Mouse (Mus musculus) liver, embryonic 16.5 days (tissue): ENCODE measurements around the gene Tbc1d2b. TPM values are rescaled to one million over a fixed set of nuclear protein-coding genes. Genes with fewer than 3 reads are reported as not detected.

ENCODE experiments used
- ATAC-seq: fragments of 200-750 bp; cut with Nextera tagmentation; 2 replicates; pipeline ENCODE4 v1.8.0; 2017; ENCODE audit warnings: low read depth, mild to moderate bottlenecking, moderate number of reproducible peaks, moderate library complexity
- H3K27ac ChIP-seq: fragments of 300-500 bp; sonication (generic); 2 replicates; pipeline ENCODE4 v1.5.1; 2014; ENCODE audit warnings: mild to moderate bottlenecking, low read length
- H3K27me3 ChIP-seq: fragments of 300-500 bp; sonication (generic); 2 replicates; pipeline ENCODE4 v1.6.1; 2014; ENCODE audit warnings: low read depth, low read length, mixed read lengths; ENCODE audit not compliant: control insufficient read depth, insufficient read depth
- H3K36me3 ChIP-seq: fragments of 300-500 bp; sonication (generic); 2 replicates; pipeline ENCODE4 v1.6.1; 2014; ENCODE audit warnings: mild to moderate bottlenecking; ENCODE audit not compliant: control insufficient read depth, insufficient read depth
- H3K4me1 ChIP-seq: fragments of 300-500 bp; sonication (generic); 2 replicates; pipeline ENCODE4 v1.6.1; 2014; ENCODE audit warnings: low read depth, low read length, mixed read lengths; ENCODE audit not compliant: control insufficient read depth
- H3K4me2 ChIP-seq: fragments of 300-500 bp; sonication (generic); 2 replicates; pipeline ENCODE4 v1.6.1; 2014; ENCODE audit warnings: low read depth, low read length, mixed read lengths
- H3K4me3 ChIP-seq: fragments of 300-500 bp; sonication (generic); 2 replicates; pipeline ENCODE4 v1.5.1; 2014; ENCODE audit warnings: low read depth, mild to moderate bottlenecking, low read length
- H3K9ac ChIP-seq: fragments of 300-500 bp; sonication (generic); 2 replicates; pipeline ENCODE4 v1.6.1; 2014; ENCODE audit warnings: low read depth, low read length
- H3K9me3 ChIP-seq: fragments of 300-500 bp; sonication (generic); replicated peaks from 2 replicates; pipeline ENCODE4 v1.6.1; 2016; ENCODE audit warnings: low read length; ENCODE audit not compliant: control insufficient read depth
- WGBS: fragments of 180-500 bp; shearing (Covaris S2); extraction: QIAGEN DNeasy Blood & Tissue Kit; methylation state at CpG from one replicate; pipeline ENCODE4 v1.1.7; 2014; ENCODE audit not compliant: insufficient replicate concordance; 5-methylcytosine and 5-hydroxymethylcytosine counted together
- polyA plus RNA-seq: library from polyadenylated mRNA; unstranded; fragments of >200 nt; fragmentation: Nextera tagmentation; extraction: Ambion mirVana; gene quantifications from 2 replicates; pipeline ENCODE4 v1.2.1, GENCODE M21; 2015

The Tbc1d2b gene
- polyA plus RNA-seq, 1 experiment from 2014 or later, result 8.3 TPM

- Histone ChIP-seq H3K36me3 (peaks cover 2% of the 10 kb centered on the region; the same call in 1 of the 2 replicates), H3K4me2 (peak overlapping the region; percentile 45), H3K9me3 (no peaks in the 10 kb centered on the region), H3K27me3 (no peaks in the 10 kb centered on the region), H3K4me3 (peak overlapping the region; percentile 10), H3K4me1 (peaks cover 90% of the 10 kb centered on the region), H3K27ac (peak overlapping the region; percentile 84), H3K9ac (peak overlapping the region; percentile 45)
- 46% methylated on average over 13 of the region's 13 CpGs for WGBS
- peak; percentile 79 for ATAC-seq
These were observed 9.8 kb downstream of the Tbc1d2b start for GRCm38 (mm10) chr9:90260600-90261375.

- Histone ChIP-seq H3K36me3 (peaks cover 2% of the 10 kb centered on the region; the same call in 1 of the 2 replicates), H3K27me3 (no peaks in the 10 kb centered on the region), H3K27ac (peak overlapping the region; percentile 84), H3K9ac (peak overlapping the region; percentile 45; the same call in 1 of the 2 replicates), H3K4me3 (no peak overlapping the region), H3K9me3 (no peaks in the 10 kb centered on the region), H3K4me1 (peaks cover 87% of the 10 kb centered on the region), H3K4me2 (peak overlapping the region; percentile 45)
- WGBS, result 36% methylated on average over 6 of the region's 6 CpGs
- ATAC-seq, result no peak
These were observed 10.5 kb downstream of the Tbc1d2b start for GRCm38 (mm10) chr9:90260079-90260478.

GRCm38 (mm10) chr9:90259400-90259950, 11.1 kb downstream of the Tbc1d2b start:
- Histone ChIP-seq H3K4me2 (no peak overlapping the region), H3K4me3 (no peak overlapping the region), H3K36me3 (peaks cover 2% of the 10 kb centered on the region; the same call in 1 of the 2 replicates), H3K27ac (peak overlapping the region; percentile 84), H3K27me3 (no peaks in the 10 kb centered on the region), H3K4me1 (peaks cover 83% of the 10 kb centered on the region), H3K9me3 (no peaks in the 10 kb centered on the region), H3K9ac (no peak overlapping the region)
- no peak for ATAC-seq
- WGBS, result 63% methylated on average over 12 of the region's 12 CpGs

- Histone ChIP-seq H3K4me2 (no peak overlapping the region), H3K4me3 (no peak overlapping the region), H3K36me3 (no peaks in the 10 kb centered on the region), H3K27ac (peak overlapping the region; percentile 84), H3K27me3 (no peaks in the 10 kb centered on the region), H3K9me3 (no peaks in the 10 kb centered on the region), H3K4me1 (peaks cover 73% of the 10 kb centered on the region), H3K9ac (peak overlapping the region; percentile 38; the same call in 1 of the 2 replicates)
- no peak for ATAC-seq
- WGBS, result 44% methylated on average over 13 of the region's 13 CpGs
These were observed 12.7 kb downstream of the Tbc1d2b start for GRCm38 (mm10) chr9:90257754-90258531.

- WGBS, result 32% methylated on average over 7 of the region's 7 CpGs
- Histone ChIP-seq H3K4me2 (no peak overlapping the region), H3K9ac (peak overlapping the region; percentile 38; the same call in 1 of the 2 replicates), H3K36me3 (no peaks in the 10 kb centered on the region), H3K27me3 (no peaks in the 10 kb centered on the region), H3K4me1 (peaks cover 73% of the 10 kb centered on the region), H3K27ac (peak overlapping the region; percentile 84), H3K4me3 (no peak overlapping the region), H3K9me3 (no peaks in the 10 kb centered on the region)
- no peak for ATAC-seq
These were observed 13.4 kb downstream of the Tbc1d2b start for GRCm38 (mm10) chr9:90257220-90257619.

- no peaks in the 10 kb centered on the region for H3K9me3 ChIP-seq
- no peak for ATAC-seq
- H3K27ac ChIP-seq, result peak overlapping the region; percentile 65
- peaks cover 74% of the 10 kb centered on the region for H3K4me1 ChIP-seq
- H3K9ac ChIP-seq, result peak overlapping the region; percentile 33; the same call in 1 of the 2 replicates
- no peak overlapping the region for H3K4me2 ChIP-seq
- no peaks in the 10 kb centered on the region for H3K27me3 ChIP-seq
- no peaks in the 10 kb centered on the region for H3K36me3 ChIP-seq
- H3K4me3 ChIP-seq, result no peak overlapping the region
- WGBS, result 38% methylated on average over 6 of the region's 6 CpGs
These were observed 14.7 kb downstream of the Tbc1d2b start for GRCm38 (mm10) chr9:90255844-90256405.

GRCm38 (mm10) chr9:90253181-90253580, 17.4 kb downstream of the Tbc1d2b start:
- WGBS, result 87% methylated on average over 2 of the region's 2 CpGs
- ATAC-seq, result no peak
- no peaks in the 10 kb centered on the region for H3K36me3 ChIP-seq
- no peak overlapping the region for H3K4me3 ChIP-seq
- peaks cover 74% of the 10 kb centered on the region for H3K4me1 ChIP-seq
- H3K4me2 ChIP-seq, result no peak overlapping the region
- H3K9me3 ChIP-seq, result no peaks in the 10 kb centered on the region
- no peaks in the 10 kb centered on the region for H3K27me3 ChIP-seq
- no peak overlapping the region for H3K9ac ChIP-seq
- peak overlapping the region; percentile 98 for H3K27ac ChIP-seq

- H3K4me3 ChIP-seq, result no peak overlapping the region
- H3K27me3 ChIP-seq, result no peaks in the 10 kb centered on the region
- peak overlapping the region; percentile 98 for H3K27ac ChIP-seq
- peaks cover 75% of the 10 kb centered on the region for H3K4me1 ChIP-seq
- H3K9me3 ChIP-seq, result no peaks in the 10 kb centered on the region
- peak overlapping the region; percentile 54 for H3K9ac ChIP-seq
- H3K4me2 ChIP-seq, result peak overlapping the region; percentile 57
- WGBS, result 36% methylated on average over 13 of the region's 13 CpGs
- H3K36me3 ChIP-seq, result peaks cover 14% of the 10 kb centered on the region
- peak; percentile 49 for ATAC-seq
These were observed 19.4 kb downstream of the Tbc1d2b start for GRCm38 (mm10) chr9:90250964-90251750.
